Mouse (Mus musculus) lung, postnatal 0 days (tissue): ENCODE data around the gene Stpg2. TPM values are rescaled to one million over a fixed set of nuclear protein-coding genes. Genes with fewer than 3 reads are reported as not detected.

Experiments
- ATAC-seq: fragments of 200-750 bp; cut with Nextera tagmentation; 2 replicates; pipeline ENCODE4 v1.8.0; 2017; ENCODE audit warnings: moderate library complexity
- DNase-seq: peaks from one replicate; pipeline ENCODE4 v3.0.0-alpha.2; 2016; ENCODE audit warnings: low spot score
- H3K27ac ChIP-seq: fragments of 300-500 bp; sonication (generic); 2 replicates; pipeline ENCODE4 v1.5.1; 2014; ENCODE audit warnings: antibody characterized with exemption, mild to moderate bottlenecking, low read length, mixed read lengths
- H3K27me3 ChIP-seq: fragments of 300-500 bp; sonication (generic); replicated peaks from 2 replicates; pipeline ENCODE4 v1.6.1; 2014; ENCODE audit warnings: low read length, mixed read lengths; ENCODE audit not compliant: insufficient read depth
- H3K36me3 ChIP-seq: fragments of 300-500 bp; sonication (generic); 2 replicates; pipeline ENCODE4 v1.6.1; 2014; ENCODE audit warnings: low read length, mixed read lengths; ENCODE audit not compliant: insufficient read depth
- H3K4me1 ChIP-seq: fragments of 300-500 bp; sonication (generic); 2 replicates; pipeline ENCODE4 v1.6.1; 2014; ENCODE audit warnings: antibody characterized with exemption, low read depth, low read length, mixed read lengths; ENCODE audit not compliant: insufficient read depth
- H3K4me2 ChIP-seq: fragments of 300-500 bp; sonication (generic); replicated peaks from 2 replicates; pipeline ENCODE4 v1.6.1; 2014; ENCODE audit warnings: low read depth, mild to moderate bottlenecking, low read length, moderate library complexity, mixed read lengths
- H3K4me3 ChIP-seq: fragments of 300-500 bp; sonication (generic); 2 replicates; pipeline ENCODE4 v1.5.1; 2014; ENCODE audit warnings: low read depth, low read length
- H3K9ac ChIP-seq: fragments of 300-500 bp; sonication (generic); replicated peaks from 2 replicates; pipeline ENCODE4 v1.6.1; 2014; ENCODE audit warnings: low read depth, mild to moderate bottlenecking
- H3K9me3 ChIP-seq: fragments of 300-500 bp; sonication (generic); 2 replicates; pipeline ENCODE4 v1.6.1; 2016; ENCODE audit warnings: low read length, mixed read lengths
- CTCF ChIP-seq: IDR thresholded peaks from 2 replicates; pipeline ENCODE4 v1.5.1; 2016; ENCODE audit warnings: antibody characterized with exemption, mild to moderate bottlenecking
- EP300 ChIP-seq: IDR thresholded peaks from 2 replicates; pipeline ENCODE4 v1.6.1; 2016; ENCODE audit warnings: antibody characterized with exemption, mild to moderate bottlenecking, control low read depth
- WGBS: fragments of 180-500 bp; shearing (Covaris S2); extraction: QIAGEN DNeasy Blood & Tissue Kit; methylation state at CpG from one replicate; pipeline ENCODE4 v1.1.7; 2014; 5-methylcytosine and 5-hydroxymethylcytosine counted together
- polyA plus RNA-seq: library from polyadenylated mRNA; unstranded; fragments of >200 nt; fragmentation: Nextera tagmentation; extraction: Ambion mirVana; gene quantifications from 2 replicates; pipeline ENCODE4 v1.2.1, GENCODE M21; 2015

Stpg2 gene
- polyA plus RNA-seq, 1 experiment from 2014 or later: not detected

DNA sequence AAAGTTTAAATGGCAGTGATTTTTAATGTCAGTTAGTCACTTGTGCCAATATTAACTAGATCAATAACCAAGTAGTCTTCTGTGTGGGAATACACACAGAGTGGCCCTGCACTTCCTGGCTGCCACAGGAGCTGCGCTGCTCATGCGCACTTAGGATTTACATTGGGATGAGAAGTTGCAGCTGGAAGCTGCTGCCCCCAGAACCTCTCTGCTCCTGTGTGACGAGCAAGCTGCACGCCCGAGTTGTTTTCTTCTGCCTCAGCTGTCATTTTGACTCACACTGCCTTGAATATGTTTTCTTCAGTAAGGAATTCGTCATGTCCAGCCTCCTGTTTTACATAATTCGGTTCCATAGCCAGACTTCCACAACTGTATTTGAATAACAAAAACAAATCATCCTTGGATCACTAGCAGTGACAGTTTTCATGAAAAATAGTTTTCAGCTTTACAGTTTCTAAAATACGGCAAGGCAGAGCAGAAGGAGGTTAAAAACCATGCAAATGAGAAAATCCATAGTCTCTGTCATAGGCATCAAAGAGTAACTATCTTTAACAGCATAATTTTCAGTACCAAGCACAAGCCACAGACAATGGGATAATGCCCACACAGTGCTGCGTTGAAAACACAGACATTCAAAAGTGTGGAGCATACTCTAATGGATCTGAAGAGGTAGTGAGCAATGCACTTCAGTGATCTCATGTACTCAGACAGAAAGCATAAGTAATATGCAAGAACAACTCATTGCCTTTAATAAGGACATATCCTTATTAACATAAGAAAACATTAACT lies 191.8 kb downstream of the Stpg2 start:
- Histone ChIP-seq H3K4me1 (no peaks in the 10 kb centered on the region), H3K27me3 (no peaks in the 10 kb centered on the region), H3K27ac (no peak overlapping the region), H3K4me3 (no peak overlapping the region), H3K9me3 (no peaks in the 10 kb centered on the region), H3K4me2 (no peak overlapping the region), H3K9ac (no peak overlapping the region), H3K36me3 (no peaks in the 10 kb centered on the region)
- no peak for TF ChIP-seq EP300
- TF ChIP-seq CTCF: no peak
- DNase-seq (peak; percentile 44), ATAC-seq (peak; percentile 52; the same call in 1 of the 2 replicates)
- WGBS: 50% methylated on average over 9 of the region's 9 CpGs

DNA sequence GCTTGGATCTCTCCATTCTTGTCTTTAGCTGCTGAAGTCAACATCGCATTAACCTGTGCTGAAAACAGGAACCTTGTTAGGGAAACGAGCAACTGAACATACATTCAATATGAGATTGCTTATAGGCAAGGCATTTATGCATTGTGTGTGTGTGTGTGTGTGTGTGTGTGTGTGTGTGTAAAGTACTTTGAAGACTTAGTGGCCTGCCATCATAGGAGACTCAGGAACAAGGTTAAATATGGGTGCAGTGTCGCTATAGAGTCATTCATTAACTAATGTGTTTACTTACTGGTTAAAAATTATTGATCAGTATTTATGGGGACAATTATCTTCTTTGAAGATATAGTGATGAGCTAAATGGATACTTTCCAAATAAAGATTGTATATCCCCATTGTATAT lies 199.2 kb downstream of the Stpg2 start:
- ATAC-seq (no peak), DNase-seq (no peak)
- H3K4me3 ChIP-seq: no peak overlapping the region
- no peak overlapping the region for H3K9ac ChIP-seq
- no peak overlapping the region for H3K27ac ChIP-seq
- H3K4me2 ChIP-seq: no peak overlapping the region
- no peaks in the 10 kb centered on the region for H3K36me3 ChIP-seq
- H3K9me3 ChIP-seq: no peaks in the 10 kb centered on the region
- 79% methylated on average over 3 of the region's 3 CpGs for WGBS
- no peaks in the 10 kb centered on the region for H3K4me1 ChIP-seq
- no peaks in the 10 kb centered on the region for H3K27me3 ChIP-seq
- TF ChIP-seq CTCF: no peak
- TF ChIP-seq EP300: no peak

DNA sequence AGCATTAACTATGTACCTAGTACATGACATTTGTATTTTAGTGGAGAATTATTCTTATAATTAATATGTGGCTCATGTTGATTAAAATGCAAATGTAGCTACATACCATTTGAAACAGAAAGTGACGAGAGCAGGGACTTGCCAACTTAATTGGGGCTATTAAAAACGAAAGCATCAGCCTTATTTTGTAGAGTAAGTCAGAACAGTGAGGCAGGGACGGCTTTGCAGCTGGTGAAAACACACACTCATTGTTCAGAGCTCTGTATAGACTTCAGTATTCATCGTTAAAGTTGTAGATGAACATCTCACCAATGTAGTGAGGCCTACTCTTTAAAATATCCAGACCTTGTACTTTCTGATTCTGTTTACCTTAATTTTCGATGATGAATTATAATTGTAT lies 213.6 kb downstream of the Stpg2 start:
- H3K36me3 ChIP-seq: no peaks in the 10 kb centered on the region
- H3K9me3 ChIP-seq: no peaks in the 10 kb centered on the region
- H3K9ac ChIP-seq: no peak overlapping the region
- no peaks in the 10 kb centered on the region for H3K27me3 ChIP-seq
- H3K4me3 ChIP-seq: no peak overlapping the region
- H3K4me1 ChIP-seq: no peaks in the 10 kb centered on the region
- H3K27ac ChIP-seq: no peak overlapping the region
- 78% methylated on average over 5 of the region's 5 CpGs for WGBS
- ATAC-seq (no peak), DNase-seq (no peak)
- TF ChIP-seq CTCF (no peak), EP300 (no peak)
- no peak overlapping the region for H3K4me2 ChIP-seq

DNA sequence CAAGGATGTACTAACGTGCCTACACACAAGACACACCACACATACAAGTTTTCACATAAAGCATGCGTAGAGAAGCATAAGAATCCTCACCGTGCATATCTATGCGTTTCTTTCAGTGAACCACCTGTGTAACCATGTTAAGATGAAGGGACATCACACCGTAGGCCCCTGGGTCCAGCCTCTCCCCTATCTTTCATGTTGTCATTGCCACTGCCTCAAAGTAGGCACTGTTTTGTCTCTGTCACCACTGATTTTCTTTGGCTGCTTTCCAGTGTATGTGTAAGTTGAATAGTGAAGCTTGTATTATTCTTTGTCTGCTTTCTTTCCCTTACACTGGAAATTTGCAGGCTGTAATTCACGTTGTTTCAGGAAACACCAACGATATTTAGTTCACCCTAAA lies 236.7 kb downstream of the Stpg2 start:
- Histone ChIP-seq H3K9ac (no peak overlapping the region), H3K36me3 (no peaks in the 10 kb centered on the region), H3K9me3 (no peaks in the 10 kb centered on the region), H3K27me3 (no peaks in the 10 kb centered on the region), H3K27ac (no peak overlapping the region), H3K4me2 (no peak overlapping the region), H3K4me1 (no peaks in the 10 kb centered on the region), H3K4me3 (no peak overlapping the region)
- DNase-seq (no peak), ATAC-seq (no peak)
- no peak for TF ChIP-seq EP300
- no peak for TF ChIP-seq CTCF
- 74% methylated on average over 7 of the region's 7 CpGs for WGBS

DNA sequence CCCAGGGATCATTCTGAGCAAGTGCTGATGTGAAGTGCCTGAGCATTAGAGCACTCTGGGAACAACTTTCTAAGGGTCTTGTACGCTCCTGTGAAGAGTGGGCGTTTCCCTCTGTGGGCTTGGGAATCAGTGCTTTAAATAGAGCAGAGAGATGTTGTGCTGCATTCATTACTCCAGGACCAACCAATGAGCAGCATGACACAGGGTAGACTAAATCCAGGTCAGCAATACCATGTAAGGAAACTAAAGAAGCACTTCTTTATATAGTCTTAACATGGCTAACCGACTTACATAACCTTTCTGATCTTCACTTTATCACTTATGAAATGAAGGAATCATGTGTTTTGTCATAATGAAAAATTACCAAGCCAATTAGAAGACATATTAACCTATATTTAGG lies 290.4 kb downstream of the Stpg2 start:
- ATAC-seq: no peak
- TF ChIP-seq EP300 (no peak), CTCF (no peak)
- Histone ChIP-seq H3K9ac (no peak overlapping the region), H3K4me2 (no peak overlapping the region), H3K27ac (no peak overlapping the region), H3K9me3 (no peaks in the 10 kb centered on the region), H3K27me3 (no peaks in the 10 kb centered on the region), H3K36me3 (no peaks in the 10 kb centered on the region), H3K4me3 (no peak overlapping the region), H3K4me1 (no peaks in the 10 kb centered on the region)
- WGBS: 57% methylated on average over 3 of the region's 3 CpGs
- no peak for DNase-seq

DNA sequence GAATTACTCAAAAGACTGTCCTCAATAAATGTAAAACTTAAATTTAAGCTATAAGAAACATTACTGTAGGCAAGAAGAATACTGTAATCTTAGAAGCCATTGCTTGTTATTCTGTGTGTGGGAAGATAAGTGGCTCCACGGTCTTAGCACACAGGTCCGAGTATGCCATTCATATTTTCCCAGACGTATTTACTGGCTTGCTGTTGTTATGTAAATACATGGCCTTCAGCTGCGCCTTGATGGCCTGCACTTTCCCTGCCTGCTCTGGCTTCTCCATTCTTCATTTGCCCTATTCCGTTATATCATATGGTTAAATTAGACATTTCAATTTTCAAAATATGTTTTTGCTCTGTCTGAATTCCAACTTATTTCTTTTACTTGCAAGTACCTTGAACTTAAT lies 296.7 kb downstream of the Stpg2 start:
- Histone ChIP-seq H3K27me3 (no peaks in the 10 kb centered on the region), H3K9me3 (no peaks in the 10 kb centered on the region), H3K9ac (no peak overlapping the region), H3K36me3 (no peaks in the 10 kb centered on the region), H3K27ac (no peak overlapping the region), H3K4me2 (no peak overlapping the region), H3K4me3 (no peak overlapping the region), H3K4me1 (no peaks in the 10 kb centered on the region)
- DNase-seq (no peak), ATAC-seq (no peak)
- TF ChIP-seq EP300: no peak
- TF ChIP-seq CTCF: no peak
- WGBS: 76% methylated on average over 5 of the region's 5 CpGs
